Mouse (Mus musculus): ENCODE results near the gene Prkg1. TPM values are rescaled to one million over a fixed set of nuclear protein-coding genes. Genes with fewer than 3 reads are reported as not detected.
A peak's percentile ranks its signal among the peaks of the same experiment; 100 is the strongest.
"Not testable (repeated sequence)": the region's sequence is repeated elsewhere in the genome, so short reads cannot be mapped to it uniquely, and the experiment has no call there.

The Prkg1 gene
- total RNA-seq, 2 experiments from 2014 or later = 22.5 to 37.7 TPM

GRCm38 (mm10) chr19:30558024-30558423 is 1206.8 kb downstream of the Prkg1 start:
- DNase-seq = no peak
- no peak for TF ChIP-seq CTCF (IDR thresholded peaks at IDR 0.05)
- Histone ChIP-seq H3K27ac (no peak overlapping the region), H3K4me3 (no peak overlapping the region)
- intact Hi-C loops (cut with DNase I) = no loop called here

GRCm38 (mm10) chr19:30554467-30554881 is 1210.4 kb downstream of the Prkg1 start:
- Histone ChIP-seq H3K4me3 (peak overlapping the region; percentile 57), H3K27ac (no peak overlapping the region)
- peak; percentile 59 for DNase-seq
- intact Hi-C loops (cut with DNase I) = loop anchor here (1.0 to 5.0 kb wide), 2 partner anchors 127 to 305 kb away; no protein-coding TSS in a partner anchor
- TF ChIP-seq CTCF (IDR thresholded peaks at IDR 0.05) = peak; percentile 85

- Histone ChIP-seq H3K4me3 (no peak overlapping the region), H3K27ac (no peak overlapping the region)
- no peak for DNase-seq
- no peak for TF ChIP-seq CTCF (IDR thresholded peaks at IDR 0.05)
- intact Hi-C loops (cut with DNase I) = loop anchor here (1.0 to 5.0 kb wide), 2 partner anchors 126 to 304 kb away; no protein-coding TSS in a partner anchor
These were observed 1211.1 kb downstream of the Prkg1 start for GRCm38 (mm10) chr19:30553740-30554139.

GRCm38 (mm10) chr19:30552260-30552659 is 1212.6 kb downstream of the Prkg1 start:
- intact Hi-C loops (cut with DNase I) = loop anchor here (5.0 kb wide), 1 partner anchor 125 kb away; no protein-coding TSS in a partner anchor
- H3K4me3 ChIP-seq = no peak overlapping the region
- no peak for DNase-seq
- H3K27ac ChIP-seq = no peak overlapping the region
- TF ChIP-seq CTCF (IDR thresholded peaks at IDR 0.05) = no peak

- intact Hi-C loops (cut with DNase I) = loop anchor here (5.0 kb wide), 1 partner anchor 123 kb away; no protein-coding TSS in a partner anchor
- DNase-seq = no peak
- H3K4me3 ChIP-seq = no peak overlapping the region
- H3K27ac ChIP-seq = no peak overlapping the region
- TF ChIP-seq CTCF (IDR thresholded peaks at IDR 0.05) = no peak
These were observed 1214.8 kb downstream of the Prkg1 start for GRCm38 (mm10) chr19:30549854-30550647.

GRCm38 (mm10) chr19:30549044-30549853 is 1215.6 kb downstream of the Prkg1 start, which contains the start of gene Dkk1:
Gene Dkk1 (minus strand): TSS chr19:30549665.
- peak; percentile 24 for DNase-seq
- intact Hi-C loops (cut with DNase I) = no loop called here
- H3K27ac ChIP-seq = no peak within 1 kb of the TSS
- peak within 1 kb of the TSS; percentile 33 for H3K4me3 ChIP-seq
- peak; percentile 27 for TF ChIP-seq CTCF (IDR thresholded peaks at IDR 0.05)

GRCm38 (mm10) chr19:30548411-30549043 is 1216.3 kb downstream of the Prkg1 start:
- no peak for TF ChIP-seq CTCF (IDR thresholded peaks at IDR 0.05)
- H3K27ac ChIP-seq = no peak overlapping the region
- no peak for DNase-seq
- peak overlapping the region; percentile 33; the same call in 1 of the 2 replicates for H3K4me3 ChIP-seq
- intact Hi-C loops (cut with DNase I) = no loop called here

GRCm38 (mm10) chr19:30539365-30539941 is 1225.4 kb downstream of the Prkg1 start:
- peak overlapping the region; percentile 62 for H3K4me3 ChIP-seq
- intact Hi-C loops (cut with DNase I); H3K27ac ChIP-seq; DNase-seq: not testable (repeated sequence)

GRCm38 (mm10) chr19:30516771-30517170 is 1248.1 kb downstream of the Prkg1 start:
- no peak overlapping the region for H3K27ac ChIP-seq
- no peak for DNase-seq
- TF ChIP-seq CTCF (IDR thresholded peaks at IDR 0.05) = no peak
- no peak overlapping the region for H3K4me3 ChIP-seq
- intact Hi-C loops (cut with DNase I) = no loop called here

Other genes with a start within 250 kb of the Prkg1 start
- not detected for gene A1cf, start 103.7 kb upstream of the Prkg1 start, total RNA-seq (2021)